Mouse (Mus musculus) erythroblast, embryonic 14.5 days (primary cell): ENCODE results near the gene 5430419D17Rik.

Experiments used
- GATA1 ChIP-seq: IDR thresholded peaks from 2 replicates; pipeline ENCODE4 v1.6.1; 2012; ENCODE audit warnings: low read length, inconsistent platforms, mixed read lengths
- TAL1 ChIP-seq: IDR thresholded peaks from 3 replicates; pipeline ENCODE4 v1.6.1; 2012; ENCODE audit warnings: low read length, inconsistent platforms, mixed read lengths

DNA sequence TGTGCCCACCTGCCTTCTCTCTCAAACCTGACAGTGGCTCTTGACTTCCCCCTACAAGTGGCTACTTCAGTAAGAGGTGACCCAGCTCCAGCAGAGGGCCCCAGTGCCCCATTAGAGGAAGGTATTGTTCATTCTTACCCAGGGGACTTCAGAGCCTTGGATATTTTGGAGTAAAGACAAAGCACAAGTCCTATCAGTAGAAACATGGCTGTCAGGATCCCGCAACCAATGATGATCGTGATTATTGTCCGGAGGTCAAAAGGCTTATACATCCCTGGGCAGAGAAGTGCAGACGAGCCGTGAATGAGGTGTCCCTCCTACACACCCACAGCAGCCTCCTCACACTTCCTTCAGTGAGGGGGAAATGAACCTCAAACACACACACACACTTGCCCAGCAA lies 152.9 kb downstream of the 5430419D17Rik start:
- TF ChIP-seq GATA1 (no peak), TAL1 (no peak)
